Mouse (Mus musculus): ENCODE data around the gene Tenm4. TPM values are rescaled to one million over a fixed set of nuclear protein-coding genes. Genes with fewer than 3 reads are reported as not detected.

The Tenm4 gene
- polyA plus RNA-seq, 1 experiment from 2014 or later: 41.4 TPM

DNA sequence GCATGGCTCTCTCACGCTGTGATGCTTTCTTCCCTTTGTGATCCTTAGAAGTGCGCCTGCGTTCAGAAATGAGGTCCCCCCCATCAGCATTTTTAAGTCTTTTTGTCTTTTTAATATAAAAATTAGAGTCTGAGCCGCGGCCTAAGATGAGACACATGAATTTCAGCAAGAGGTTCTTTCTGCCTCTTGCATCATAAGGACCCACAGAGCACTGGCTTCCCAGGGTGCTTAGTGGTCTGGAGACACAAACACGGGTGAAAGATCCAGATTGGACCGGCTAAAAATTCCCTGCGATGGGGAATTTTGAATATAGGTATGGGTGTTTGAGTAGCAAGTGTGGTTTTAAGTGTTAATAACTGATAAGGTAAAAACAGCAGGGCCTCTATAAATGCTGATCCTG, 5.7 kb downstream of the Tenm4 start:
- Histone ChIP-seq H3K36me3 (ENCODE audit: control insufficient read depth, insufficient read depth, low read length) (no peaks in the 10 kb centered on the region), H3K27me3 (ENCODE audit: control insufficient read depth, insufficient read depth, low read depth, low read length) (no peaks in the 10 kb centered on the region), H3K9me3 (replicated peaks; ENCODE audit: control insufficient read depth, low read length, poor library complexity, severe bottlenecking) (no peaks in the 10 kb centered on the region), H3K4me3 (ENCODE audit: low read depth, low read length) (no peak overlapping the region), H3K4me1 (ENCODE audit: control insufficient read depth, insufficient read depth, low read length) (no peaks in the 10 kb centered on the region), H3K9ac (ENCODE audit: low read depth, low read length) (no peak overlapping the region), H3K4me2 (ENCODE audit: low read length) (no peak overlapping the region), H3K27ac (ENCODE audit: low read length) (no peak overlapping the region)
- no peak for ATAC-seq
- WGBS: 62% methylated on average over 8 of the region's 8 CpGs

DNA sequence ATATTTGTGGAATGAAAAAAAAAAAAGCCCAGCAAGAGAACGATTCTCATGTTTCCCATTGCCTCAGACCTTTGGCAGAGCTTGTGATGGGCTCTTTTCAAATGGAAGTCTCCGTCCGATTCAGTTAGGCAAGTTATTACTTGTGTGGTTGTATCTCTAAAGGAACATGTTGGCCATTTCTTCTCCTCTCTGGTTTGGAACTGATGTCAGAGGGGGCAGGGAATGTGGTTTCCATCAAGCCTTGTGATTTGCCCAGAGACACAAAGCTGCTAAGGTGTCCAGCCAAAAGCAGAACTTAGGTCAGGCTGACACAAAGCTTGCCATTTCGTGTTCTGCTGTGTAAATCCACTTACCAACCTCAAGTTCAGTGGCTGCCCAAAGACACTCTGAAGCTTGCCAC, 10.7 kb downstream of the Tenm4 start:
- ATAC-seq: no peak
- no peak overlapping the region for H3K9ac ChIP-seq (ENCODE audit: low read depth, low read length)
- WGBS: 86% methylated on average over 4 of the region's 4 CpGs

DNA sequence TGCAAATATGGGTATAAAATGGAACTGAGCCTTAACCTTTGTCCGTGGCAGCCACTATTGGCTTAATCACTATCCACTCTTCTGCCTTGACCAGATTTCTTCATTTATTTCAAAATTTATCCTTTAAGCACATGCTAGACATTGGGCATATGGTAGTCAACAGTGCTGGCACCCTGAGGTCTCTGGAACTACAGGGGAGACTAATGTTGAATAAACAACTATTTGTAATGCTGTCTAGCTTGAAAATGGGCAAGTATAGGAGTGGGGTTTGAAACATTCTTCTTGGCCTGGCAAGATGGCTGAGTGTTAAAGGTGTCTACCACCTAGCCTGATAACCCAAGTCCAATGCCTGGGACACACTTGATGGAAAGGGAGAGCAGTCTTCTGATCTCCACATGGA, 12.1 kb downstream of the Tenm4 start:
- WGBS: 74% methylated on average over 1 of the region's 1 CpGs
- H3K27me3 ChIP-seq (ENCODE audit: control insufficient read depth, insufficient read depth, low read depth, low read length): no peaks in the 10 kb centered on the region
- H3K36me3 ChIP-seq (ENCODE audit: control insufficient read depth, insufficient read depth, low read length): no peaks in the 10 kb centered on the region
- no peak overlapping the region for H3K9ac ChIP-seq (ENCODE audit: low read depth, low read length)
- H3K27ac ChIP-seq (ENCODE audit: low read length): no peak overlapping the region
- H3K9me3 ChIP-seq (replicated peaks; ENCODE audit: control insufficient read depth, low read length, poor library complexity, severe bottlenecking): no peaks in the 10 kb centered on the region
- no peak overlapping the region for H3K4me2 ChIP-seq (ENCODE audit: low read length)
- ATAC-seq: no peak
- H3K4me3 ChIP-seq (ENCODE audit: low read depth, low read length): no peak overlapping the region
- H3K4me1 ChIP-seq (ENCODE audit: control insufficient read depth, insufficient read depth, low read length): no peaks in the 10 kb centered on the region

More for the DNA sequence above, 10.7 kb downstream of the Tenm4 start:
- Histone ChIP-seq H3K27ac (ENCODE audit: low read length) (no peak overlapping the region), H3K27me3 (ENCODE audit: control insufficient read depth, insufficient read depth, low read depth, low read length) (no peaks in the 10 kb centered on the region), H3K4me3 (ENCODE audit: low read depth, low read length) (no peak overlapping the region), H3K9me3 (replicated peaks; ENCODE audit: control insufficient read depth, low read length, poor library complexity, severe bottlenecking) (no peaks in the 10 kb centered on the region), H3K4me2 (ENCODE audit: low read length) (no peak overlapping the region), H3K36me3 (ENCODE audit: control insufficient read depth, insufficient read depth, low read length) (no peaks in the 10 kb centered on the region), H3K4me1 (ENCODE audit: control insufficient read depth, insufficient read depth, low read length) (no peaks in the 10 kb centered on the region)

- H3K9ac ChIP-seq (ENCODE audit: low read depth, low read length): no peak overlapping the region
Measured at GRCm38 (mm10) chr7:96185411-96185810, 14.4 kb downstream of the Tenm4 start.

GRCm38 (mm10) chr7:96203812-96204560, 32.9 kb downstream of the Tenm4 start:
- Histone ChIP-seq H3K36me3 (ENCODE audit: control insufficient read depth, insufficient read depth, low read length) (no peaks in the 10 kb centered on the region), H3K4me3 (ENCODE audit: low read depth, low read length) (no peak overlapping the region), H3K4me2 (ENCODE audit: low read length) (no peak overlapping the region), H3K9me3 (replicated peaks; ENCODE audit: control insufficient read depth, low read length, poor library complexity, severe bottlenecking) (no peaks in the 10 kb centered on the region), H3K27ac (ENCODE audit: low read length) (no peak overlapping the region), H3K9ac (ENCODE audit: low read depth, low read length) (no peak overlapping the region), H3K27me3 (ENCODE audit: control insufficient read depth, insufficient read depth, low read depth, low read length) (no peaks in the 10 kb centered on the region; the same call in 1 of the 2 replicates), H3K4me1 (ENCODE audit: control insufficient read depth, insufficient read depth, low read length) (peaks cover 2% of the 10 kb centered on the region; the same call in 1 of the 2 replicates)
- ATAC-seq: no peak
- 75% methylated on average over 10 of the region's 10 CpGs for WGBS

More at GRCm38 (mm10) chr7:96185411-96185810, 14.4 kb downstream of the Tenm4 start:
- Histone ChIP-seq H3K4me3 (ENCODE audit: low read depth, low read length) (no peak overlapping the region), H3K27ac (ENCODE audit: low read length) (no peak overlapping the region), H3K4me2 (ENCODE audit: low read length) (no peak overlapping the region), H3K9me3 (replicated peaks; ENCODE audit: control insufficient read depth, low read length, poor library complexity, severe bottlenecking) (no peaks in the 10 kb centered on the region), H3K36me3 (ENCODE audit: control insufficient read depth, insufficient read depth, low read length) (no peaks in the 10 kb centered on the region), H3K4me1 (ENCODE audit: control insufficient read depth, insufficient read depth, low read length) (no peaks in the 10 kb centered on the region), H3K27me3 (ENCODE audit: control insufficient read depth, insufficient read depth, low read depth, low read length) (no peaks in the 10 kb centered on the region)
- 71% methylated on average over 9 of the region's 9 CpGs for WGBS
- ATAC-seq: no peak

DNA sequence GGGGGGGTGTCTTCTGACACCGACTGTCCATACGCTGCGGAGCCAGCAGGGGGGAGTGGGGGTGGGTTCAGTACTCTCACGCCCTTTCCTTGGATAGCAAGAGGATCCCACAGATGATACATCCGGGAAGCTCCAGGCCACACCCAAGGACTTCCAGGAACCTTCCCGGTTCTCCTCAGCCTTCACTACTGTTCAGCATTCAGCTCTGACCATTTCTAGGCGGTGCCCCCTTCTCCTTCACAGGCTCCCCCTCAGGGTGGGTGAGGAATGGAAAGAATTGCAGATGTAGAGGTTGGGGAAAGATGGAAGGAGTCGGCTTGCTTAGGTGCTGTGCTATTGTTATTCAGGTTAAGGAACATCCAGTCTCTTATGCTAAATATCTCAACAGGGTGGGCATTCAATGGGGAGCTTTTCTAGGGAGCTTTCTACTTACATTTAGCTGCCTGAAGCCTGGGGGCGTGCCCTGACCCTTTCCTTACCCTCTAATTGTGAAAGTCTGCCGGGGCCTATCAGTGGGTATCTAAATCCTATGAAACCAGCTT, 33.8 kb downstream of the Tenm4 start:
- Histone ChIP-seq H3K9me3 (replicated peaks; ENCODE audit: control insufficient read depth, low read length, poor library complexity, severe bottlenecking) (no peaks in the 10 kb centered on the region; the same call in 1 of the 2 replicates), H3K4me2 (ENCODE audit: low read length) (no peak overlapping the region), H3K27me3 (ENCODE audit: control insufficient read depth, insufficient read depth, low read depth, low read length) (no peaks in the 10 kb centered on the region; the same call in 1 of the 2 replicates), H3K4me1 (ENCODE audit: control insufficient read depth, insufficient read depth, low read length) (peaks cover 8% of the 10 kb centered on the region), H3K4me3 (ENCODE audit: low read depth, low read length) (no peak overlapping the region), H3K36me3 (ENCODE audit: control insufficient read depth, insufficient read depth, low read length) (no peaks in the 10 kb centered on the region), H3K27ac (ENCODE audit: low read length) (no peak overlapping the region), H3K9ac (ENCODE audit: low read depth, low read length) (no peak overlapping the region)
- 18% methylated on average over 10 of the region's 10 CpGs for WGBS
- no peak for ATAC-seq

DNA sequence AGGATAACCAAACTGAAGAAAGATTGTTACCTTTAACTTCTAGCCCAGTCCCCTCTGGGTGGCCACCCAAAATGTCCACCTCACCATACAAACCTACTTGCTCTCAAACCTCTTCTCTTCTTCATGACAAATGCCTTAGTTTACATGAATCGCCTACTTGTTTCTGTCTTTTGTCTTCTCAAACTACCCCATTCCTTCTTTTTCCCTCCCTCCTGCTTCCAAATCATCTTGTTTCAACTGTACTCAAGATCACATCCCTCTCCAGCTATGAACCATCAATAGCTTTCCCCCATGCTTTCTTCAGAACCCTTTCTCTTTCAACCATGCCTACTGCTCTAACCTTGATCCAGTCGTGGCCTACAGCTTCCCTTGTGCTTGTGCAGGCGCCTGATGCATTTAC, 36.0 kb downstream of the Tenm4 start:
- no peaks in the 10 kb centered on the region; the same call in 1 of the 2 replicates for H3K9me3 ChIP-seq (replicated peaks; ENCODE audit: control insufficient read depth, low read length, poor library complexity, severe bottlenecking)
- H3K27me3 ChIP-seq (ENCODE audit: control insufficient read depth, insufficient read depth, low read depth, low read length): no peaks in the 10 kb centered on the region; the same call in 1 of the 2 replicates
- no peak overlapping the region for H3K9ac ChIP-seq (ENCODE audit: low read depth, low read length)
- WGBS: 77% methylated on average over 3 of the region's 3 CpGs
- peaks cover 11% of the 10 kb centered on the region for H3K4me1 ChIP-seq (ENCODE audit: control insufficient read depth, insufficient read depth, low read length)
- H3K36me3 ChIP-seq (ENCODE audit: control insufficient read depth, insufficient read depth, low read length): no peaks in the 10 kb centered on the region
- H3K4me2 ChIP-seq (ENCODE audit: low read length): no peak overlapping the region
- no peak for ATAC-seq
- no peak overlapping the region for H3K4me3 ChIP-seq (ENCODE audit: low read depth, low read length)
- H3K27ac ChIP-seq (ENCODE audit: low read length): no peak overlapping the region

DNA sequence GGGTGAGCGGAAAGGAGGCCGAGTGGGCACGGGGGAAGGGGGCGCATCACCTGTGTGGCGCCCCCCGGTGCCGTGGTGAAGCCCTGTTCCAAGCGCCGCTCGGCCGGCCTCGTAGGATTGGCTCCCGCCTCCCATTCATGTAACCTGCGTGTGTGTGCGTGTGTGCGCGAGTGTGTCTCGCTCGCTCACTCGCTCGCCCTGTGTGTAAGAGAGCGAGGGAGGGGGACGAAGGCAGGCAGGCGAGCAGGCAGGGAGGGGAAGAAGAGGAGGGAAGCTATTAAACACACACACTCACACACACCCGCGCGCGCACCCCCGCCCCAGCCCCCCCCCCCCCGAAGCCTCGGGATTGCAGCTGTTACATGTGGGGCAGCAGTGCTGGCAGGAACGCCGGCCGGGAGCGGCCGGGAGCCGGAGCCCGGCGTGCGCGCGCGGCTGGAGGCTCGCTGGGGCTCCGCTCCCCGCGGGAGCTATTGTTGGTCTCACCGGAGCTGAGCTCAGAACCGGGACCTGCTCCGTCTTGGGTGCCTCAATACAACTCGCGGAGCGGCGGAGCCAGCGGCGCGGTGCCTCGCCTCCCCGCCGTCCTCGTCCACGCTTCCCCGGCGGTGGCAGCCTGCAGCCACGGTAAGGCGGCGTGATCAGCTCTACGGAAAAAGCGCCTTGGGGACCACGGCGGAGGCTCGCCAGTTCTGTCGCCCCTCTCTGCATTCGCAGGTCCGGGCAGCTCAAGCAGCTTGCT, 38.9 kb downstream of the Tenm4 start:
- H3K27ac ChIP-seq (ENCODE audit: low read length): peak overlapping the region; percentile 98
- WGBS: 2% methylated on average over 57 of the region's 75 CpGs

More for the DNA sequence above, 38.9 kb downstream of the Tenm4 start:
- Histone ChIP-seq H3K9ac (ENCODE audit: low read depth, low read length) (peak overlapping the region; percentile 97), H3K4me3 (ENCODE audit: low read depth, low read length) (peak overlapping the region; percentile 85), H3K36me3 (ENCODE audit: control insufficient read depth, insufficient read depth, low read length) (no peaks in the 10 kb centered on the region), H3K4me1 (ENCODE audit: control insufficient read depth, insufficient read depth, low read length) (peaks cover 17% of the 10 kb centered on the region), H3K4me2 (ENCODE audit: low read length) (peak overlapping the region; percentile 91), H3K27me3 (ENCODE audit: control insufficient read depth, insufficient read depth, low read depth, low read length) (no peaks in the 10 kb centered on the region; the same call in 1 of the 2 replicates), H3K9me3 (replicated peaks; ENCODE audit: control insufficient read depth, low read length, poor library complexity, severe bottlenecking) (no peaks in the 10 kb centered on the region; the same call in 1 of the 2 replicates)
- ATAC-seq: peak; percentile 76
